Mouse (Mus musculus): ENCODE data around the gene Chst1.

Gene Chst1

GRCm38 (mm10) chr2:92609704-92610379 is 10.3 kb downstream of the Chst1 start:
- DNase-seq (ENCODE audit: low spot score): no peak

- no peak for DNase-seq (ENCODE audit: low spot score)
Observed at GRCm38 (mm10) chr2:92613645-92614044, 14.1 kb downstream of the Chst1 start.

- no peak for DNase-seq (ENCODE audit: low spot score)
Observed at GRCm38 (mm10) chr2:92614106-92614505, 14.6 kb downstream of the Chst1 start.

- no peak for DNase-seq (ENCODE audit: low spot score)
Observed at GRCm38 (mm10) chr2:92617077-92617756, 17.7 kb downstream of the Chst1 start.

GRCm38 (mm10) chr2:92618016-92618415 is 18.5 kb downstream of the Chst1 start:
- DNase-seq (ENCODE audit: low spot score): no peak

GRCm38 (mm10) chr2:92627633-92628032 is 28.1 kb downstream of the Chst1 start:
- no peak for DNase-seq (ENCODE audit: low spot score)

- DNase-seq (ENCODE audit: low spot score): no peak
Observed at GRCm38 (mm10) chr2:92630799-92631198, 31.3 kb downstream of the Chst1 start.

- no peak for DNase-seq (ENCODE audit: low spot score)
Observed at GRCm38 (mm10) chr2:92632027-92632426, 32.5 kb downstream of the Chst1 start.

- peak; percentile 58 for DNase-seq (ENCODE audit: low spot score)
Observed at GRCm38 (mm10) chr2:92640555-92640954, 41.0 kb downstream of the Chst1 start.

GRCm38 (mm10) chr2:92645282-92646037 is 46.0 kb downstream of the Chst1 start:
- DNase-seq (ENCODE audit: low spot score): no peak

GRCm38 (mm10) chr2:92649154-92649801 is 49.8 kb downstream of the Chst1 start:
- DNase-seq (ENCODE audit: low spot score): no peak

- no peak for DNase-seq (ENCODE audit: low spot score)
Observed at GRCm38 (mm10) chr2:92650428-92650827, 50.9 kb downstream of the Chst1 start.

GRCm38 (mm10) chr2:92651294-92651816 is 51.8 kb downstream of the Chst1 start:
- DNase-seq (ENCODE audit: low spot score): no peak

GRCm38 (mm10) chr2:92657189-92657588 is 57.7 kb downstream of the Chst1 start:
- no peak for DNase-seq (ENCODE audit: low spot score)

GRCm38 (mm10) chr2:92658293-92659150 is 59.0 kb downstream of the Chst1 start:
- no peak for DNase-seq (ENCODE audit: low spot score)

GRCm38 (mm10) chr2:92659491-92660035 is 60.1 kb downstream of the Chst1 start:
- DNase-seq (ENCODE audit: low spot score): peak; percentile 51

GRCm38 (mm10) chr2:92662534-92663068 is 63.1 kb downstream of the Chst1 start:
- DNase-seq (ENCODE audit: low spot score): no peak

Measured in embryo, embryonic 10 days (tissue).